10 mouse cellular contexts compared by ENCODE assay signal in the genomic region with DNA sequence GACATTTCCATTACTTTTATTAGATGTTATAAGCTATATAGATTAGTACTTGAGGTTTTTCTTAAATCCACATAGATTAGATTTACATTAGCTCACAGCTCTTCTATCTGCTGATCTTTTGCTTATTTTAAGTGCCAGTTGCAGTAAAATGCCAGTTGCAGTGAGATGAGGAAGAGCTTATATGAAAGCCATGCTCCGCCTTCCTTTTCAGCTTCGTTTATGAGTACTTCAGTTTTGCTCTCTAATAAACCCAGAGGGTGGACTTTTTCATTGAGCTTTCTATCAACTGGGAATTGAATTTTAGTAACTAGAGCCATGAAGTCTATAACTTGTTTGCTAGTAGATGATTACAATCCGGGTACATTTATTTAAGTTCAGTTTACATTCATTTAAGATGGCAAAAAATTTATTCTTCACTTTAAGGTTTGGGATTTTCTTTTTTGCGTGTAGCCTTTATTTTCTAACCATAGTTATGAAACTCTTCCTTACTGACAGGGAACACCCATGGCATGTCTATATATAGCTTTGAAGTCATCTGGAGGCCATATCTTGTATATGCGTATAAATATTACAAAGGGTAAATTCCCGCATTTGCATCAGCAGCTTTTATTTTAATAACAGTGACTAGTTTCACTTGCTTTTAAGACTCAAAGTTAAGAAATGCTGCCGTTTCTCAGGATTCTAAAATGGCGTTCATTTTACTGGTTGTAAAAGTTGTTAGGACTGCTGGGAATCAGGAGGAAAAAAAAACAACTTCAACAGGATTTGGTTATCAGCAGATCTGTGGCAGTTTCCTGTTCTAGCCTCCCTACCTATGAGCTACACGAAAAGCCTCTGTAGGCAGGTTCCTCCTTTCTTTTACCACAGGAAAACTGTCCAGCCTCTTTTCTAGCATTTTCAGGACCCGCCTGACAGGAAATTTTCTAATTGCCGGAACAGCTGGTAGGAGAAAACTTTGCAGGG.
DNase-seq lines count a peak whose midpoint lies in the region; ATAC-seq lines count a peak whose summit lies in the region.
"Had no signal": no experiment of that assay in that cellular context is flagged by ENCODE, and none has a peak within 500 bp of the region (broad histone marks: within the 10 kb centered on the region; RNA-seq: fewer than 3 reads in every experiment).

No protein-coding gene starts in this region.

- no peaks in the 10 kb centered on the region for H3K36me3 ChIP-seq in kidney, embryonic 14.5 days (ENCODE audit: control insufficient read depth, insufficient read depth, low read length)
- H3K36me3 ChIP-seq in kidney, embryonic 16.5 days (ENCODE audit: insufficient read depth, low read length): no peaks in the 10 kb centered on the region
- H3K36me3 ChIP-seq in kidney, embryonic 15.5 days: no peaks in the 10 kb centered on the region
- H3K36me3 ChIP-seq: hindbrain, embryonic 10.5 days had no signal

- ATAC-seq in kidney, embryonic 14.5 days (ENCODE audit: low FRiP score, low TSS enrichment): no peak
- ATAC-seq in kidney, embryonic 16.5 days (ENCODE audit: low FRiP score, low TSS enrichment): no peak
- no peak for ATAC-seq in kidney, embryonic 15.5 days (replicated peaks; ENCODE audit: low FRiP score)
- ATAC-seq in megakaryocyte progenitor cell, adult 5-6 weeks (replicated peaks; ENCODE audit: poor library complexity): peak; percentile 96

- H3K9me3 ChIP-seq in kidney, embryonic 14.5 days (ENCODE audit: control insufficient read depth, low read length): no peaks in the 10 kb centered on the region
- no peaks in the 10 kb centered on the region for H3K9me3 ChIP-seq in kidney, embryonic 16.5 days (ENCODE audit: low read length)
- no peaks in the 10 kb centered on the region for H3K9me3 ChIP-seq in kidney, embryonic 15.5 days (replicated peaks)
- H3K9me3 ChIP-seq: hindbrain, embryonic 10.5 days had no signal

- no peak overlapping the region for H3K9ac ChIP-seq in kidney, embryonic 14.5 days (ENCODE audit: low read depth, low read length)
- no peak overlapping the region for H3K9ac ChIP-seq in kidney, embryonic 16.5 days (replicated peaks; ENCODE audit: low read length)
- no peak overlapping the region for H3K9ac ChIP-seq in kidney, embryonic 15.5 days

- no peak overlapping the region for H3K4me3 ChIP-seq in kidney, embryonic 14.5 days (ENCODE audit: low read length)
- no peak overlapping the region for H3K4me3 ChIP-seq in kidney, embryonic 16.5 days (ENCODE audit: low read length)
- H3K4me3 ChIP-seq in kidney, embryonic 15.5 days (replicated peaks): no peak overlapping the region
- H3K4me3 ChIP-seq: hindbrain, embryonic 10.5 days had no signal

- H3K27me3 ChIP-seq in kidney, embryonic 14.5 days (ENCODE audit: control insufficient read depth, insufficient read depth, low read length): no peaks in the 10 kb centered on the region
- H3K27me3 ChIP-seq in kidney, embryonic 16.5 days (ENCODE audit: insufficient read depth, low read length): no peaks in the 10 kb centered on the region; the same call in 1 of the 2 replicates
- H3K27me3 ChIP-seq in kidney, embryonic 15.5 days: no peaks in the 10 kb centered on the region

- DNase-seq in c-Kit-positive CD71-negative TER-119-negative erythroid progenitor cells, embryonic 14.5 days (ENCODE audit: low read depth): peak; percentile 14
- DNase-seq in cerebellum, adult 8-10 months: no peak
- DNase-seq in layer of hippocampus, adult 9-10 months (ENCODE audit: low spot score): no peak
- no peak for DNase-seq in cerebellum, postnatal 36 days
- DNase-seq: thymus, adult 18-20 months had no signal

- WGBS in kidney, embryonic 14.5 days: 78% methylated on average over 11 of the region's 11 CpGs
- WGBS in kidney, embryonic 16.5 days: 71% methylated on average over 11 of the region's 11 CpGs
- 69% methylated on average over 11 of the region's 11 CpGs for WGBS in kidney, embryonic 15.5 days

- H3K4me2 ChIP-seq in kidney, embryonic 14.5 days (replicated peaks; ENCODE audit: low read depth, low read length): no peak overlapping the region
- no peak overlapping the region for H3K4me2 ChIP-seq in kidney, embryonic 16.5 days (replicated peaks; ENCODE audit: low read depth, low read length)
- H3K4me2 ChIP-seq in kidney, embryonic 15.5 days: no peak overlapping the region

- H3K27ac ChIP-seq in kidney, embryonic 14.5 days (ENCODE audit: low read depth, low read length): peak overlapping the region; percentile 17; the same call in 1 of the 2 replicates
- H3K27ac ChIP-seq in kidney, embryonic 16.5 days (ENCODE audit: low read length): no peak overlapping the region
- 0 out of 2 replicates have a peak overlapping the region, but pooled peaks have one; percentile 27 for H3K27ac ChIP-seq in kidney, embryonic 15.5 days
- H3K27ac ChIP-seq: hindbrain, embryonic 10.5 days had no signal

- no peaks in the 10 kb centered on the region for H3K4me1 ChIP-seq in kidney, embryonic 14.5 days (ENCODE audit: control insufficient read depth, insufficient read depth, low read length)
- H3K4me1 ChIP-seq in kidney, embryonic 16.5 days (ENCODE audit: insufficient read depth, low read length): no peaks in the 10 kb centered on the region
- H3K4me1 ChIP-seq in kidney, embryonic 15.5 days: no peaks in the 10 kb centered on the region
- H3K4me1 ChIP-seq: hindbrain, embryonic 10.5 days had no signal
